ENCODE assay signal across 1 mouse cellular context in genomic region chr5:142932084-142932685, GRCm38 (mm10).
TF ChIP-seq lines count a peak whose summit lies in the region.

No protein-coding gene starts in this region.

TF ChIP-seq in MEL, 35 proteins besides CTCF, POLR2A, EP300 and RAD21 (continued from another document):
- TF ChIP-seq TAL1 (IDR thresholded peaks at IDR 0.05; ENCODE audit: low read length) (peak; percentile 65), MXI1 (IDR thresholded peaks at IDR 0.05; ENCODE audit: low read depth, low read length) (peak; percentile 30; the same call in 1 of the 2 replicates), HCFC1 (IDR thresholded peaks at IDR 0.05; ENCODE audit: low read depth, low read length) (no peak; the same call in 1 of the 2 replicates), MAX (IDR thresholded peaks at IDR 0.05; ENCODE audit: low read length) (no peak), CHD1 (IDR thresholded peaks at IDR 0.05; ENCODE audit: low read depth, low read length) (no peak), TBP (IDR thresholded peaks at IDR 0.05; ENCODE audit: low read depth, low read length) (peak; percentile 72), NRF1 (IDR thresholded peaks at IDR 0.05; ENCODE audit: insufficient read depth, low read depth, low read length, poor library complexity, severe bottlenecking) (no peak), E2F4 (IDR thresholded peaks at IDR 0.05; ENCODE audit: borderline replicate concordance, low read depth, low read length) (no peak), MEF2A (IDR thresholded peaks at IDR 0.05; ENCODE audit: extremely low read depth, insufficient replicate concordance, low read depth, low read length, poor library complexity, severe bottlenecking) (no peak), MYC (IDR thresholded peaks at IDR 0.05; ENCODE audit: low read depth, low read length) (no peak), SMC3 (IDR thresholded peaks at IDR 0.05; ENCODE audit: low read depth, low read length) (peak; percentile 92)
